Mouse (Mus musculus): Measurements from ENCODE around the gene Trir. TPM values are rescaled to one million over a fixed set of nuclear protein-coding genes. Genes with fewer than 3 reads are reported as not detected.

The Trir gene
- 49.2 and 50.0 TPM in 2 replicates for polyA plus RNA-seq (2015; fragmentation: Nextera tagmentation; extraction: Ambion mirVana)

GRCm38 (mm10) chr8:85026670-85027515 is at the start of gene Trir:
Gene Trir (plus strand): TSS chr8:85026823.
- Histone ChIP-seq H3K27me3 (ENCODE audit: control insufficient read depth, insufficient read depth, low read depth, low read length) (no peaks in the 10 kb centered on the region), H3K36me3 (ENCODE audit: control insufficient read depth, insufficient read depth) (peaks cover 34% of the 10 kb centered on the region), H3K27ac (ENCODE audit: low read length) (peak within 1 kb of the TSS; percentile 94), H3K4me3 (ENCODE audit: low read depth, low read length) (peak within 1 kb of the TSS; percentile 96), H3K4me2 (ENCODE audit: low read depth, low read length) (peak within 1 kb of the TSS; percentile 93), H3K9me3 (replicated peaks; ENCODE audit: control insufficient read depth, low read length) (no peaks in the 10 kb centered on the region), H3K9ac (ENCODE audit: low read depth, low read length) (peak within 1 kb of the TSS; percentile 99), H3K4me1 (ENCODE audit: control insufficient read depth, low read depth, low read length) (peaks cover 35% of the 10 kb centered on the region)
- peak; percentile 83 for ATAC-seq (ENCODE audit: low read depth)
- WGBS (ENCODE audit: insufficient replicate concordance), result under 1% methylated on average over 75 of the region's 75 CpGs

- no peak for ATAC-seq (ENCODE audit: low read depth)
- Histone ChIP-seq H3K4me2 (ENCODE audit: low read depth, low read length) (peak overlapping the region; percentile 98), H3K4me1 (ENCODE audit: control insufficient read depth, low read depth, low read length) (peaks cover 97% of the 10 kb centered on the region), H3K9ac (ENCODE audit: low read depth, low read length) (peak overlapping the region; percentile 73), H3K27me3 (ENCODE audit: control insufficient read depth, insufficient read depth, low read depth, low read length) (peaks cover 9% of the 10 kb centered on the region), H3K9me3 (replicated peaks; ENCODE audit: control insufficient read depth, low read length) (no peaks in the 10 kb centered on the region), H3K4me3 (ENCODE audit: low read depth, low read length) (peak overlapping the region; percentile 75), H3K36me3 (ENCODE audit: control insufficient read depth, insufficient read depth) (peaks cover 21% of the 10 kb centered on the region), H3K27ac (ENCODE audit: low read length) (peak overlapping the region; percentile 97)
- under 1% methylated on average over 70 of the region's 70 CpGs for WGBS (ENCODE audit: insufficient replicate concordance)
These were observed 49.0 kb upstream of the Trir start for GRCm38 (mm10) chr8:84977435-84978247.

- peak within 1 kb of the TSS; percentile 98 for H3K4me2 ChIP-seq (ENCODE audit: low read depth, low read length)
- H3K36me3 ChIP-seq (ENCODE audit: control insufficient read depth, insufficient read depth), result peaks cover 14% of the 10 kb centered on the region
- peak within 1 kb of the TSS; percentile 97 for H3K27ac ChIP-seq (ENCODE audit: low read length)
- under 1% methylated on average over 63 of the region's 63 CpGs for WGBS (ENCODE audit: insufficient replicate concordance)
- ATAC-seq (ENCODE audit: low read depth), result peak; percentile 35
- H3K9me3 ChIP-seq (replicated peaks; ENCODE audit: control insufficient read depth, low read length), result no peaks in the 10 kb centered on the region
- H3K27me3 ChIP-seq (ENCODE audit: control insufficient read depth, insufficient read depth, low read depth, low read length), result peaks cover 9% of the 10 kb centered on the region
- H3K4me1 ChIP-seq (ENCODE audit: control insufficient read depth, low read depth, low read length), result peaks cover 94% of the 10 kb centered on the region
- H3K4me3 ChIP-seq (ENCODE audit: low read depth, low read length), result peak within 1 kb of the TSS; percentile 75
- H3K9ac ChIP-seq (ENCODE audit: low read depth, low read length), result peak within 1 kb of the TSS; percentile 73
These were observed 48.2 kb upstream of the Trir start, which contains the start of gene Junb for GRCm38 (mm10) chr8:84978248-84978940. Gene Junb (minus strand): TSS chr8:84978718.

- H3K27me3 ChIP-seq (ENCODE audit: control insufficient read depth, insufficient read depth, low read depth, low read length), result peaks cover 9% of the 10 kb centered on the region
- H3K9ac ChIP-seq (ENCODE audit: low read depth, low read length), result peak overlapping the region; percentile 59
- peaks cover 94% of the 10 kb centered on the region for H3K4me1 ChIP-seq (ENCODE audit: control insufficient read depth, low read depth, low read length)
- ATAC-seq (ENCODE audit: low read depth), result peak; percentile 26
- WGBS (ENCODE audit: insufficient replicate concordance), result 4% methylated on average over 35 of the region's 42 CpGs
- no peaks in the 10 kb centered on the region for H3K9me3 ChIP-seq (replicated peaks; ENCODE audit: control insufficient read depth, low read length)
- H3K4me3 ChIP-seq (ENCODE audit: low read depth, low read length), result peak overlapping the region; percentile 75
- H3K27ac ChIP-seq (ENCODE audit: low read length), result peak overlapping the region; percentile 84
- peak overlapping the region; percentile 98 for H3K4me2 ChIP-seq (ENCODE audit: low read depth, low read length)
- H3K36me3 ChIP-seq (ENCODE audit: control insufficient read depth, insufficient read depth), result no peaks in the 10 kb centered on the region; the same call in 1 of the 2 replicates
These were observed 46.8 kb upstream of the Trir start for GRCm38 (mm10) chr8:84979599-84980421.

- Histone ChIP-seq H3K36me3 (ENCODE audit: control insufficient read depth, insufficient read depth) (no peaks in the 10 kb centered on the region), H3K27me3 (ENCODE audit: control insufficient read depth, insufficient read depth, low read depth, low read length) (peaks cover 9% of the 10 kb centered on the region), H3K9me3 (replicated peaks; ENCODE audit: control insufficient read depth, low read length) (no peaks in the 10 kb centered on the region), H3K4me3 (ENCODE audit: low read depth, low read length) (peak overlapping the region; percentile 75), H3K9ac (ENCODE audit: low read depth, low read length) (peak overlapping the region; percentile 59), H3K27ac (ENCODE audit: low read length) (peak overlapping the region; percentile 84), H3K4me1 (ENCODE audit: control insufficient read depth, low read depth, low read length) (peaks cover 94% of the 10 kb centered on the region), H3K4me2 (ENCODE audit: low read depth, low read length) (peak overlapping the region; percentile 98)
- no peak for ATAC-seq (ENCODE audit: low read depth)
- 51% methylated on average over 11 of the region's 11 CpGs for WGBS (ENCODE audit: insufficient replicate concordance)
These were observed 45.8 kb upstream of the Trir start for GRCm38 (mm10) chr8:84980622-84981358.

- H3K4me2 ChIP-seq (ENCODE audit: low read depth, low read length), result no peak overlapping the region
- WGBS (ENCODE audit: insufficient replicate concordance), result 55% methylated on average over 15 of the region's 15 CpGs
- no peak for ATAC-seq (ENCODE audit: low read depth)
- H3K4me3 ChIP-seq (ENCODE audit: low read depth, low read length), result no peak overlapping the region
- peaks cover 95% of the 10 kb centered on the region for H3K4me1 ChIP-seq (ENCODE audit: control insufficient read depth, low read depth, low read length)
- peaks cover 9% of the 10 kb centered on the region for H3K27me3 ChIP-seq (ENCODE audit: control insufficient read depth, insufficient read depth, low read depth, low read length)
- H3K9ac ChIP-seq (ENCODE audit: low read depth, low read length), result peak overlapping the region; percentile 2; the same call in 1 of the 2 replicates
- H3K36me3 ChIP-seq (ENCODE audit: control insufficient read depth, insufficient read depth), result no peaks in the 10 kb centered on the region
- peak overlapping the region; percentile 23 for H3K27ac ChIP-seq (ENCODE audit: low read length)
- no peaks in the 10 kb centered on the region for H3K9me3 ChIP-seq (replicated peaks; ENCODE audit: control insufficient read depth, low read length)
These were observed 44.8 kb upstream of the Trir start for GRCm38 (mm10) chr8:84981644-84982498.

GRCm38 (mm10) chr8:84982499-84983011 is 44.1 kb upstream of the Trir start:
- Histone ChIP-seq H3K4me3 (ENCODE audit: low read depth, low read length) (no peak overlapping the region), H3K36me3 (ENCODE audit: control insufficient read depth, insufficient read depth) (no peaks in the 10 kb centered on the region), H3K4me1 (ENCODE audit: control insufficient read depth, low read depth, low read length) (peaks cover 92% of the 10 kb centered on the region), H3K9ac (ENCODE audit: low read depth, low read length) (peak overlapping the region; percentile 2; the same call in 1 of the 2 replicates), H3K27ac (ENCODE audit: low read length) (peak overlapping the region; percentile 23), H3K27me3 (ENCODE audit: control insufficient read depth, insufficient read depth, low read depth, low read length) (peaks cover 9% of the 10 kb centered on the region), H3K9me3 (replicated peaks; ENCODE audit: control insufficient read depth, low read length) (no peaks in the 10 kb centered on the region), H3K4me2 (ENCODE audit: low read depth, low read length) (no peak overlapping the region)
- WGBS (ENCODE audit: insufficient replicate concordance), result 30% methylated on average over 3 of the region's 3 CpGs
- no peak for ATAC-seq (ENCODE audit: low read depth)

All from liver, embryonic 16.5 days (tissue).